Mouse (Mus musculus) cerebellum, adult 9-10 months (tissue): Measurements from ENCODE around the gene Nrcam.

Experiments
- DNase-seq: peaks from one replicate; pipeline ENCODE4 v3.0.0; 2022

Gene Nrcam

DNA sequence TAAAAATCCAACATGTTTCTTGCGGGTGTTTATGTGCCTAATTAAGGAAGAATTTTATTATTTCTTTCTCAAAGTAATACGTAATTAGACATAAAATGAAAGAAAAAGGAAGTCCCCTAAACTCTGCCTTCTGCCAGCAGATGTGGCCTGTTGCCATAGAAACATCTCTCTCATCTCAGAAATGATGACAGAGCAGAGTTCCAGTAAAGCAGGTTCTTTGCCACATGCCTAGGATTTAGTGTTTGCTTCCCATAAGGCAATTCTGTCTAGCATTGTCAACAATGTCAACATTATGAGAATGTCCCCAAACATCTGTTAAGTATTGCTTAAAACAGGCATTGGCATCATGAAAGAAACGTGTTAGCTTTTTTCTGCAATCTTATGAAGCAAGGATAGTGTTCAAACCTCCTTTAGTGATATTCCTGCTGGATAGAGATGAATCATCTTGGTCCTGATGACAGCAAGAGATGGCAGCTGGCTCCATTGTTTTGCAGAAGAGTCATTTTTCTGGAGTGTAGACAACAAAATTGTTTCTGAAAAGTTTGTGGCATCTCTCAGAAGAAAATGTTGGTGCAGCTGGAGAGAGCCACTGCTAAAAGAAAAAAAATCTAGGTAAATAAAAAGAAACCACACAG, 42.5 kb downstream of the Nrcam start:
- DNase-seq = no peak

DNA sequence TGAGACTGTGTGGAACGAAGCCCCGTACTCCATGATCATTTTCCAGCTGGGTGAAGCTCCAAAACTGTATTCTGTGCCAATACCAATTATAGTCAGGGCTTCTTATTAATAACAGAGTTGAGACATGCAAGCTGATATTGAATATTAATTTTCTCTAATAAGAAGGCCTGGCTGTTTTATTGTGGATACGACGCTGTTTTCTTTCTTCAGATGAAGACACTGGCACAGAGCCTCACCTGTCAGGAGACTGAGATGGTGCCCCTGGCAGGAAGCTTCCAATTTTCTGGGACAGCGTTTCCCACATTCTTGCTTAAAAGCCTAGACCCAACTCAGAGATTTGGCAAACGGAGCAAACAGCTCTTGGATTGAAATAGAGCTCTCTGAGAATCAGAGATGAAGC, 47.3 kb downstream of the Nrcam start:
- DNase-seq = peak; percentile 59

DNA sequence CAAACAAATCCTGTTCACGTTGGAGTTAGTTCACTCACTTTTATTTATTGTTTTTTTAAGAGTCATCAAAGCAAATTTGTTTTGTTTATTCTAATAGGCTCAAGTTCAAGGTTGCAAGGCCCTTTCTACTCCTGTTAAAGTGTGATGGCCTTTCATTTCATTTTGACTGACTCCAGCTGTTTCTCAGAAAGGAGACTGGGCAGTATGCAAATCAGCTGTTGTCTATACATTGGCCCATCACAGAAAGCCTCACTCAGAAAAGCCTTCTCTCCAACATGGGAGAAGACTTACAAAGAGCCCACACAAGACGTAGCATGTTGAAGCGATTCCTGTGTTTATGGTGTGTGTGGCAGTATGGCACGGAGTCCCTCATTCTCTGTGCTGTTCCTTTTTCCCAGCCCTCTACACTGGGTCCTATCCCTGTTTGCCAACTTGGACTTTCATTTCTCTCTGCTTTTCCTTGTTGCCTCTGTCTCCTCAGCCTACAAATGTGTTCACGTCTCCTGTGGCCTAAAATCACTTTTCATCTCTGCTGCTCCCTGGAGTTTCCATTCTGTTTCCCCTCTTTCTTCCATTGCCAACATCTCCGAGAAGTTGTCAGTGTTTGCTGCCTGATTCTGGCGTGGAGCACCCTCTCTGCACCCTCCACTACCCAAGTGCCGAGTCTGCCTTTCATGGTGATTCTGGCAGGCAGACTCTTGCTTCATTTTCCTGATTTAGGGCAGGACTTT, 49.9 kb downstream of the Nrcam start:
- DNase-seq = no peak

DNA sequence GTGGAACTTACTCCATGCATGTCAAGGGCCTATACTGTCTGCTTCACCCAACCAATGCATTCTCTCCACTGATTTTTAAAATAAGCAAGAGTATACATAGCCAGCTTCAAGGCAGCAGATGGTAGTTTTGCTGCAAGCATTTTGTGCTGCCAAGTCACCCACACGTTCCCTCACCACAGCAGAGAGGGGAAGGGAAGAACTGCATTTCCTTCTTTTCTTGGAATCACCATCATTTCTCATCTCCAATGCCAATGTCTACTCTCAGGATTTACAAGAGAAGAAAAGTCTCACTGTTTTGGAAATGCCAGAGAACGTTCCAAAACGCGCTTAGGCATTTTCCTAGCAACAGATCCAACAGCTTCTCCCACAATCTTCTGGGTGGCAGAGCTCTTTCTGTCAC, 52.1 kb downstream of the Nrcam start:
- peak; percentile 84 for DNase-seq

DNA sequence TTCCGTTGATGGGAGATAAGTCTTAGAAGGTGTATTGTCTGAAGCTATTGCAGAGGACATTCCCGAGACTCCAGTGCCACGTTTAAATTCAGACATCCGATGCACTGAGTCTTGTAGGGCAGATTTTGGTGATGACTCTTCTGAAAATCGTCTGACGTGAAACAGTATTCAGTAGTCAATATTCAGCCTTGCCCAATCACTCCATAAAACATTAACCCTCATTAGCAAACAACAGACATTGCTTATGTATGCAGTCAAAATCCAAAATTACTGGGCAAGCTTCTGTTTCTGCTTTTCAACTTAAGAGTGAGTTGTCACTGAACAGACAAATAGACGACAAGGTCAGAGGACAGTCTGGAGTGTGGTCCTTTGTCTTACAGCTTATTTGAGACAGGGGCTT, 57.7 kb downstream of the Nrcam start:
- no peak for DNase-seq

DNA sequence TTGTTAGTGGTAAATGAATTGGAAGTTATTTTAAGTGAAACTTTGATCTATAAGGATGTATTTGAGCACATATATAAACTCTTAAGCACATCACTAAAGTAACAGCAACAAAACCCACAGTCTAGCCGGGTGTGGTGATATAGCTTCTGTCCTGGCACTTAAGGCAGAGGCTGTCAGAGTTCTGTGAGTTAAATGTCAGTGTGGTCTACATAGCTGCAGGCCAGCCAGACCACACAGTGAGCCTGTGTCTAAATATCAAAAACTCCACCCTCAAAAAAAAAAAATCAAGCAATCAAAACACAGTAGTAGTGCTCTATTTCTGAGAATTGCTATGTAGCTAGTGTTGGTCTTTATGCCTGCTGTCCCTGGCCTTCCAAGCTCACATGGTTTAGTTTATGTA, 59.5 kb downstream of the Nrcam start:
- DNase-seq = no peak

DNA sequence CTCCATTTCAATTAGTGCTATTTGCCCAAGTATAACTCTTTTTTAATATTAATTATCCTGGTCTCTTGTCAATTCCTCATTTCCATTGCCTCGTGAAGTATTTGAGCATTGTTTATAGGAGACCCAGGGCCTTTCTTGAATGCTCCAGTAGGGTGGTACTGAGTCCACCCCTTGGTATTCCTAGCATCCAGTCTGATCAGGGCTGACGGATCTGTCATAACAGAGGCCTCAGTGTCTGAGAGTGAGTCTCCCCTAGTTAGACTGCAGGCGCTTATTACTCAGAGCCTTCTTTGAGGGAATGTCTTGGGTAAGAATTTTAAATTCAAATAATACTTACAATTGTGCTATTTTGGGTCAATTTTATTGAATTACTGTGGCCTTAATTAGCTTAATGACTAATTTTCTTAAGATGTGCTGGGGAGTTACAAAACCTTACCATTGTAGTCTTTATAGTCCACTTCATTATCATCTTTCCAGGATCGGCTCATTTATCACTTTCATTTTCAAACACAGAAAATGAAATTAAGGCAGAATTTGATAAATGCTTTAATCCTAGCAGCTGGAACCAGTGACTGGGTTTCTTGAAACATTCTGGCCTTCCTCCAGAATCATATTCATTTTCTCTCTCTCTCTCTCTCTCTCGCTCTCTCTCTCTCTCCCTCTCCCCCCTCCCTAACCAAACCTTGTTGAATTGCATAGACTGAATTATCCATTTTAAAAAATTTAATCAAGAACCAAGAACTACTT, 61.9 kb downstream of the Nrcam start:
- no peak for DNase-seq

DNA sequence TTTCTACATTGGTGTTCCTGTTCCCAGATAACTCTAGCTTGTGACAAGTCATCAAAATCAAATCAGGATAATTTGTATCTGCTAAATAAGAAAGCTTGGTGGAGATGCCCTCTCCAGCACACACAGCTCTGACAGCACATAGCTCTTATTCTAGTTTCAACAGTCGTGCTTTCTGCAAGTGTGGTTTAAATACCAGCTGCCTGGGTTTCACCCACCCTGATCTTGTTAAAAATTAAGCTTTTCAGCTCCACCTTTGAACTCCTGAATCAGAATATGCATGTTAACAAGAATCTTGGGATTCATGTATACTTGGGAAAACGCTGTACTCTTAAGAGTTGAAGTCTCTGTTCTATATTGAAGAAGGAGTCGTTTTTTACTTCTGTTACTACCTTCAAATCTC, 66.2 kb downstream of the Nrcam start:
- DNase-seq = no peak

DNA sequence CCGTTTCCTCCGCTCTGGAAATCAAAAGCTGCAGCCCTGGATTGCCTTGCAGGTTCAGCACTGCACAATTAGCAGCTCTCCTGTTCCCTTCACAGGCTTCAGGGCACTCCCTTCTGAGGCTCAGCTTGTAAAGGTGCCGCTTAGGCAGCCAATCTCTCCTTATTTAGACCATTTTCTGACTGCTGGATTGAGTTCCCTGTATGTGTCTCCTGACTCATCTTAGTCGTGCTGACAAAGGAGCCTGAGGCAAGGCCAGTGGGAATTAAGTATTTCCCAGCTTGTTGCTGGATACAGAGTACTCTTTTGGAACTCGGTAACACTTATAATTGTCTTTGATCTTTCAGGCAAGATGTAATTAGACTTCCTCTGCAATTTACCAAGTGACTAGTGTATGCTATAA, 69.1 kb downstream of the Nrcam start:
- DNase-seq = no peak

DNA sequence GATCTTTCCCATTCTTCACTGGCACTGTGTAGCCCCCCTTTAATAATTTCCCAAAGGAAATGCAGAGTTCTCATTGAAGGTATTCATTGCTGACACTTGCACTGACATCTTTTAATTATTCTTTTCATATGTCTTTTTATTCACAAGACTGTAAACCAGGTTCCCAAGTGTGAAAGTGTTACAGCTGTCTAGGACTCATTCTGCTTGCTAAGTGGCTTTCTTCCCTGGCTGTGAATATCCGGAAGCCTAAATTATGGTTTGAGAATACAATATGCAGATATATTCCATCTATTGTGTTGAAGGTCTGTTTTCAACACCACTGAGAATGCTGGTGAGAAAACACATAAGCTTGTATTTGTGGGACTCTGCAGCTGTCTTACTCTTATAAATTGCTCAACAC, 73.4 kb downstream of the Nrcam start:
- DNase-seq = no peak

DNA sequence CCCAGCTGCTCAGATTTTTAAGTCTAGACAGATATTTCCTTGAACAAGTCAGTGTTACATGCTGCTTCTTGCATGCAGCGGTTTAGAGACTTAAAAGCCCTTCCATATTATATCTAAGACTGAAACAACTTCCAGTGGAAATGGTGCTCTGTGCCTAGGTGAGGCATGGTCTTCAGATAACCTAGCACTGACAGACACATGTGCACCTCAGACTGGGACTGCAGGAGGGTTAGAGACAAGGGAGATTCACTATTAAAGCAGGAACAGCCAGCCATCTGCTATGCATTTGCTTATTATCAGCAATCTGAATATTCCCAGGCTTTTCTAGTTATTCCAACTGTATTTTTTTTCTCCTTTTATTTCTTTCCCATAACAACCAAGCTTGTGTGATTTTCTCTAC, 74.6 kb downstream of the Nrcam start:
- DNase-seq = no peak

DNA sequence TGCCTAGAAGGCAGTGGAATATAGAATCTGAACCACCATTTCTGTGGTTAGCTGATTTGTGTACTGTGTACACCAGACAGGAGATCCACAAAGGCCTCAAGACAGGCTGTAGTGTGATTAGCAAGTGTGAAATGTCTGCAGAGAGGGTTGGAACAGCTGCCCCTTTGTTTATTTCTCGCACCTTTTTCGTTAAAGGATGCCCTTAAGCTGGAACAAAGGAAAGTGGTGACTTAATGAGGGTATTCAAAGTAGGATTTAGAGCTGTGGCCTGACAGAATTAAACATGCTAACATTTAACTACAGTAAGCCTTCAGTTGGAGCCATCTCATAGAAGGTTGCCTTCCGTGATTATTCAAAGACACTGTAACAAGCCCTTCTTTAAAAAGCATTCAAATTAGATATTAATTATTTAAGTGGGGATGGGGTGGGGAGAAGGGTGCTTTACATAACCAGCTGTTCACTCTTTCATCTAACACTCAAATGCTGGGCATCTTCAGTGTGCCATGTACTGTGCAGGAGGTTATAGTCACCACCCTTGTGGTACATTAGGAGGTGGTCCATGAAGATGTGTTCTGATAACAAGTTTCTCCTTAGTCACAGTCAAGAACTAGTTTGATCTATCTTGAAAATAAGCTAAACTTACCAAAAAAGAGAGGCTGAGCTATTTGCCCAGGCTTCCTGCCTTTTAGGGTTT, 75.2 kb downstream of the Nrcam start:
- no peak for DNase-seq

DNA sequence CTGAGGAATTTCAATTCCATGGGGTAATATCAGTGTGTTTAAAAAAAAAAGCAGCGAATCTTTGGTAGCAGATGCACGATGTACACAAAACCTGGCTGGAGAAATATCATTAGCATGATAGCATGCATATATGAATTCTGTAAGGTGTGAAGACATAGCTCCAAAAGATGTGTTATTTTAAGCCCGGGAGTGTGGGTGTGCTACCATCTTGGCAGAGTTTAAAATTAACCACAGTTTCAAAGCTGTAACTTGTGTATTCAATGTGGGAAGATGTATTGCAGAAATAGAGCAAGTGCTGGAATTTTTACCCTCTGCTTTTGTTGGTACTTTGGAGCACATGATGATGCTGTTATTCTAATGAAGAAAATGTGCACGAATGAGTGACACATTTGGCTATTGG, 81.1 kb downstream of the Nrcam start:
- DNase-seq = no peak

DNA sequence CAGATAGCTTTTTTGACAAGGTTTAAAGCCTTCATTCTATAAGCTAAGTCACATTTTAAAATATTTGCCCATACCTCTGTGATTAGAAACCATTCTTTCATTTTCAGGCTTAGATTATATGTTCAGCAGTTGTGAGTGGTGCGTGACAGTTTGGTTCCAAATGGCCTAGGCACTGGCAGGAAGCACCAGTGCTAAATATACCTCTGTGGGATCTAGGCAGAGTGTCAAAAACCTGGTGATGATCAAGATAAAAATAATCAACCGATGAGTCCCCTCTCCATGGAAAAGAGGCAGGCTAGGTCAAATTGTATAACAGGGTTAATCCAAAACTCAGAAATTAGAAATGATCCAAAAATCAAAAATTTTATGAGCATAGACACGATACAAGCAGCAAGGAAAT, 82.3 kb downstream of the Nrcam start:
- peak; percentile 66 for DNase-seq

DNA sequence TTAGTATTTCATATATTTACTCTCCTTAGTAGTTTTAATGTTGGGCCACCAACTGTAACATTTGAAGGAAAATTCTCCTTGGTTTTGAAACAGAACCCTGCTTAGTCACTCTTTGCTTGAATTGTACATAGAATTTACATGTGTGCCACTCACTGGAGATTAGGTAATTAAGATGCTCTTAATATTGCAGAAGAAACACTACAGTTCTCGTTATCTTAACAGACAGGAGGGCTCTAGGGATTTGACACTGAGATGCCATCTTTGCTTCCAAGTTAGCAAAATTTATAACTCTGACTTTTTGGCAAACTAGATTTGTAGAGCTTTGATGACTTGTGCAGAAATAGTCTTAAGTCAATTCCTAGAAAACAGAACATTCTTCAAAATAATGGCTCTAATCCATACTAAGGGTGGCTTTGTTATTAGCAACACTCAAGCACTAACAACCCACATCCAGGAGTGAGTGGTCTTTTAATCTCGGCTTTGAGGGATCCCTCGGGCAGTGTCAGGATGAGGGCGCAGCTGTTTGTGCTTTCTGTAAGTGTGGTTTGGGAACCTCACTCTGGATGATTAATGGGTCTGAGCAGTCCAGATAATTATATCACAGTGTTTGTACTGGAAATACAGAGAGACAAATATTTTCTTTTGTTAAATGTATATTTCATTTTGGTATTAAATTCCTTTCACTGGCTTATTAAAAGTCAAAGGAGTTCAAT, 93.6 kb downstream of the Nrcam start:
- DNase-seq = no peak

DNA sequence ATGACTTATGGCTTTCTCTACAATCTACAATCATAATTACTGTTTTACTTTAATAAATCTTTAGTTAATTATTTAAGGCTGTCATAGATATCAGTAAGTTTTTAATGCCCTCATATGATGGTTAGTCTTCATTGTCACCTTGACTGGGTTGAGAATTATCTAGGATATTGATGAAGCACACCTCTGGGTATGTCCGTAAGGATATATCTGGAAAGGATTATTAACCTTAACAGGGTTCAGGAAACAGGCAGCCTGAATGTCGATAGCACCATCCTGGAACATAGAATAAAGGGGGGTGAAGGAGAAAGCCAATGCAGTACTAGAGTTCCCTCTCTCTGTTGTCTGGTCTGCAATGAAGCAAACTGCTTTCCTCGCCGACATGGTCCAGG, 94.2 kb downstream of the Nrcam start:
- no peak for DNase-seq

DNA sequence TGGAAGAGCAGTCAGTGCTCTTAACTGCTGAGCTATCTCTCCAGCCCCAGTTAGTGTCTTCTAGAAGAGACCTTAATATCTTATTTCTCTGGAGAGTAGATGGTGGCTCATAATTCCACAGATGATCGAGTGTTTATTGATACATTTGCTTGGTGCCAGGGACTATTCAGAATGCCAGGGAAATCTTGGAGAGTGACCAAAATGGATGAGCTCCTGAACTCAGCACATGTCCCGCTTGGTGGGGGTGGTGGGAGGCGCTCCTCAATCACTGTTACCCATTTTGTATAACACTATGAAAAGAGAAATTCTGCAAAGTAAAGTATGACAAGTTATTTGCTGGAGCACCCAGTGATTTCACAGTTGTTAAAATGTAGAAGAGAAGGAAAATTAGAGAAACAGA, 95.3 kb downstream of the Nrcam start:
- DNase-seq = no peak

DNA sequence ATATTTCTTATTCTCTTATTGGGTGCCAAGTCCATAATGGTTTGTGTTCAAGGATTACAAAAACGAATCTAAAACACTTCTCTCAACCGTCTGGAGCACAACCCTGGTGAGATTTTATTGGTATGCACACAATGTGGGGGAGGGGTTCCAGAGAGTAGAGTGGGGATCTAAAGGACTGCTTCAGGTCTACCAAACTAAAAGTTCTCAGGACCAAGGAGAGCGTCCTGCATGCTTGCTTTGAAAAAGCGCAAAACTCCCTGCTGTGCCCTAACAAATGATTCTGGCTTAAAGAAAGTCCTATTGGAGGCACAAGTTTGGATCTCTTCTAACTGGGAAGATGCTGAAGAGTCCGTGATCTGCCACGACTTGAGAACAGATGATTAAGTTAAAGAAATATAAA, 96.4 kb downstream of the Nrcam start:
- DNase-seq = no peak

DNA sequence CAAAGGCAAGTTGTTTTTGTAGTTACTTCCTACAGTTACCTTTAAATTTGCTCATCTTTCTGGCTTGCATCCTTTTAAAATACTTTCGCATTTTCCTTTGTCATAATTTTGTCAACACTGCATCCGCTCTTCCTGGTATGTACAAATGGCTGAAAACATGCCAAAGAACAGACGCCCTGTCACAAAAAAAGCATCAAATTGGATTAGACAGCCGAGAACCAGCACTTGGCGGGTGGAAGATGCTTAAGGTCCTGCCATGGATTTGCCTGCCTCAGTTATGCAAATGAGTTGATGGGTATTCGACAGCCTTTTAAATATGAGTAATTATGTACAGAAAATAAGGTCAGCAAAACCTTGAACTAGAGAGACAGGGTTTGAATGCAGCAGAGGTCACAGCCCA, 101.7 kb downstream of the Nrcam start:
- peak; percentile 76 for DNase-seq

DNA sequence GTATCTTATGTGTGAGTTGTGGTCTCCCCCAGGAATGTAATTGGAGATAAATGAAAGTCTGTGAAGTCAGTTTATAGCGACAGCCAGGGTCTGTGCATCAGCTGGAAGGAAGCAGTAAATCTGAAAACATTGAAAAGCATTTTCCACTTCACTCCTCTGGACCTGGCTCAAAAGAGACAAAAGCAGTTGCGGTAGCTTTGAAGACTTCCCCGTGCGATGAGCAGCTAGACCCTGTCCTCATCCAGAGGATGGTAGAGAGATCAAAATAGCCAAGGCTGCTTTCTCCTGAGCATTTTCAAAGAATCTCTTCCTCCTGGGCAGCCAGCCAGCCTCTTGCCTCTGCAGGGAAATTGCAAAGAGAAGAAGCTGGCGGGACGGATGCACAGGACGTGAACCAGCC, 102.3 kb downstream of the Nrcam start:
- DNase-seq = peak; percentile 66

DNA sequence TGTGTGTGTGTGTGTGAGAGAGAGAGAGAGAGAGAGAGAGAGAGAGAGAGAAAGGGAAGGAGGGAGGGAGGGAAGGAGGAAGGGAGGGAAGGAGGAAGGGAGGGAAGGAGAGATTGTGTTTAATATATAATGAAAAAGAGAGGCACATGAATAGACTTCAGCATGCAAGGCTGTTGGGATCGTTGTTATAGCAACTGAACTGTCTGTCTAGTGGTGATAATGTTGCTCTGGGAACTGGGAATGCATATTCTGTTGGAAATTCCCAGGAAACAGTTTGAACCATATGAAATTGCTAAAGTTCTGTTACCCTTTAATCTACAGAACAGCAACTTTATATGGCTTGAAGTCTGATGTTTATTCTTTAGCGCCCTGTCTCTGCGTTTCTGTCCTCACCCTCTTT, 104.0 kb downstream of the Nrcam start:
- DNase-seq = no peak

DNA sequence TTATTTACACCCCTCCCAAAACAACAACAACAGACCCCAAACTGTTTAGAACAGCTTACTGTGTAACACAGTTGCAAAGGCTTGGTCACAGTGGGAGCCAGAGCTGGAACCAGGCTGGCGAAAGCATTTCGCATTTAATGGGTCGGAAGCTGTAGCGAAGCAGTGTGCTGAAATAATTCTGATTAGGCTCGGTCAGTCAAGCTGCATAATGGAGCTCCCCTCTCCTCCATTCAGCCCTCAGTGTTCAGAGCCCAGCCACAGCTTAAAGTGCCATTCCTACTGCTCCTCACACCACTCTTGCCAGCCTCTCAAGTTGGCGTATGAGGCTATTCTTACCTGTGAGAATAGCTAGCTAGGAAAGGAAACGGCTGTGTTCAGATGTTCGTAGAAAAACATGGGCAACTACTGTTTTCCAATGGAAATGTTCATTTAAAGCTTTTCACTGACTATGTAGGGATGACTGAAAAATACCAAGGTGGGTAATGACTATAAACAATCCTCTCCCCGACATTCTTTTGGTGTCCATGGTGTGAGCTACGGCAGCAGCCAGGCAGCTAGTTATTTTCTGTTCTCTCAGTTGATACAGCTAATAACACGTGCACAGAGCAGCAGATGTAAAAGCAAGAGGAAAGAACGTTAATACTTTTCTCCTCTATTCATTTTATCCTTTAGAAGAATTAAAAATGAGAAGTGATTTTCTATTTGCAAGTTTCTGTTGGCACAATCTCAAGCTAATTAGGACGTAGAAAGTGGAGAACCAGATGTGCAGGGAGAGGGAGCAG, 108.6 kb downstream of the Nrcam start:
- DNase-seq = peak; percentile 36
